Mouse (Mus musculus) embryonic facial prominence, embryonic 10.5 days (tissue): ENCODE data around the gene Gucy2g. TPM values are rescaled to one million over a fixed set of nuclear protein-coding genes. Genes with fewer than 3 reads are reported as not detected.
"Not testable (repeated sequence)": the region's sequence is repeated elsewhere in the genome, so short reads cannot be mapped to it uniquely, and the experiment has no call there.

ENCODE experiments used
- DNase-seq: peaks from one replicate; pipeline ENCODE4 v3.0.0-alpha.2; 2017; ENCODE audit warnings: low spot score
- H3K27ac ChIP-seq: fragments of 300-500 bp; sonication (generic); replicated peaks from 2 replicates; pipeline ENCODE4 v1.5.1; 2016; ENCODE audit warnings: mild to moderate bottlenecking
- H3K27me3 ChIP-seq: fragments of 300-500 bp; sonication (generic); replicated peaks from 2 replicates; pipeline ENCODE4 v1.6.1; 2016; ENCODE audit warnings: low read depth, mild to moderate bottlenecking; ENCODE audit not compliant: poor library complexity, severe bottlenecking
- H3K36me3 ChIP-seq: fragments of 300-500 bp; sonication (generic); replicated peaks from 2 replicates; pipeline ENCODE4 v1.6.1; 2016; ENCODE audit warnings: mild to moderate bottlenecking, moderate library complexity
- H3K4me1 ChIP-seq: fragments of 300-500 bp; sonication (generic); 2 replicates; pipeline ENCODE4 v1.6.1; 2016
- H3K4me3 ChIP-seq: fragments of 300-500 bp; sonication (generic); 2 replicates; pipeline ENCODE4 v1.5.1; 2016; ENCODE audit warnings: mild to moderate bottlenecking, moderate library complexity
- H3K9me3 ChIP-seq: fragments of 300-500 bp; sonication (generic); 2 replicates; pipeline ENCODE4 v1.6.1; 2016; ENCODE audit warnings: mild to moderate bottlenecking
- WGBS: fragments of 180-500 bp; shearing (Covaris S2); methylation state at CpG from one replicate; pipeline ENCODE4 v1.1.7; 2016; 5-methylcytosine and 5-hydroxymethylcytosine counted together
- polyA plus RNA-seq: library from polyadenylated mRNA; unstranded; fragments of >200 nt; fragmentation: Nextera tagmentation; extraction: Ambion mirVana; gene quantifications from 2 replicates; pipeline ENCODE4 v1.2.1, GENCODE M21; 2016

Gene Gucy2g
- polyA plus RNA-seq, 1 experiment from 2014 or later: not detected

GRCm38 (mm10) chr19:55167741-55168140 lies 73.3 kb downstream of the Gucy2g start:
- Histone ChIP-seq H3K27ac (no peak overlapping the region), H3K27me3 (no peaks in the 10 kb centered on the region), H3K9me3 (peaks cover 16% of the 10 kb centered on the region; the same call in 1 of the 2 replicates), H3K4me1 (no peaks in the 10 kb centered on the region), H3K4me3 (no peak overlapping the region), H3K36me3 (no peaks in the 10 kb centered on the region)
- no peak for DNase-seq
- WGBS: 72% methylated on average over 2 of the region's 2 CpGs

DNA sequence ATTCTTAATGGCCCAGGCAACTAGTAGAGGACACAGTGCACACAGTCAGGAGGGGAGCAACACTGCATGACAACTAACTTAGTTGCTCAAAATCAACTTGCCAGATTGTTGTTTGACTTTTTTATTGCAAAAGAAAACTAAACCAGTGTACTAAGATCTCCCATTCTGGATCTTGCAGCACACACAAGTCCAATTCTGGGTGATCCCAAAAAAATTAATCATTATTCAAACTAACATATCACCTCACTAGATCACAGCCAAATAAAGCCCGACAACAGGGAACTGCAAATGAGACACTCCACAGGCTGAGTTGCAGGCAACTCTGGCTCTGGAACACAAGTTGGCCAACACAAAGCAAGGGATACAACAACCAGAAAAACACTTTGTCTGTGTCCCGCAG lies 74.3 kb downstream of the Gucy2g start:
- Histone ChIP-seq H3K4me1 (no peaks in the 10 kb centered on the region), H3K27me3 (no peaks in the 10 kb centered on the region), H3K36me3 (no peaks in the 10 kb centered on the region), H3K9me3 (peaks cover 16% of the 10 kb centered on the region; the same call in 1 of the 2 replicates), H3K4me3 (no peak overlapping the region), H3K27ac (no peak overlapping the region)
- no peak for DNase-seq
- WGBS: 88% methylated on average over 2 of the region's 2 CpGs

DNA sequence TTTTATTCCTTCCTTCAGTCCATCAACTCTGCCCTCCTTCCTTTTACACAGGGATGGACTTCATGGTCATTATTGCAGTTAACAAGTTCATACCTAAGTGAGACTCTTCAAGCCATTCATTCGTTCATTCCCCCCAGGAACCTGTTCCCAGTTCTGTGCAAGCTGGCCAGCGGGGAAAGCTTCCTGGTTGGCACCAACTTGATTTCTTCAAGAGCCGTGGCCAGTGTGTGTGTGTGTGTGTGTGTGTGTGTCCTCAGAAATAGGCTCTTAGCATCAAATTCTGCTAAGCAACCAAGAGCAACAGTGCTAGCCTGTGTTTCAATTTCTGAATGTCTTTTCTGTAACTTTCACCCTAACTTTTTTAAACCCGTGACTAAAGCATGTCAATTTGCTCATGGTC lies 75.1 kb downstream of the Gucy2g start:
- H3K27me3 ChIP-seq: no peaks in the 10 kb centered on the region
- WGBS: 85% methylated on average over 4 of the region's 4 CpGs
- no peak overlapping the region for H3K27ac ChIP-seq

GRCm38 (mm10) chr19:55165183-55165865 lies 75.7 kb downstream of the Gucy2g start:
- Histone ChIP-seq H3K27ac (no peak overlapping the region), H3K36me3 (no peaks in the 10 kb centered on the region), H3K9me3 (peaks cover 12% of the 10 kb centered on the region; the same call in 1 of the 2 replicates), H3K4me3 (no peak overlapping the region), H3K27me3 (no peaks in the 10 kb centered on the region), H3K4me1 (no peaks in the 10 kb centered on the region)
- DNase-seq: no peak
- WGBS: 72% methylated on average over 1 of the region's 1 CpGs

More for the DNA sequence above, 75.1 kb downstream of the Gucy2g start:
- DNase-seq: no peak
- no peak overlapping the region for H3K4me3 ChIP-seq
- H3K9me3 ChIP-seq: peaks cover 16% of the 10 kb centered on the region; the same call in 1 of the 2 replicates
- no peaks in the 10 kb centered on the region for H3K36me3 ChIP-seq
- H3K4me1 ChIP-seq: no peaks in the 10 kb centered on the region

DNA sequence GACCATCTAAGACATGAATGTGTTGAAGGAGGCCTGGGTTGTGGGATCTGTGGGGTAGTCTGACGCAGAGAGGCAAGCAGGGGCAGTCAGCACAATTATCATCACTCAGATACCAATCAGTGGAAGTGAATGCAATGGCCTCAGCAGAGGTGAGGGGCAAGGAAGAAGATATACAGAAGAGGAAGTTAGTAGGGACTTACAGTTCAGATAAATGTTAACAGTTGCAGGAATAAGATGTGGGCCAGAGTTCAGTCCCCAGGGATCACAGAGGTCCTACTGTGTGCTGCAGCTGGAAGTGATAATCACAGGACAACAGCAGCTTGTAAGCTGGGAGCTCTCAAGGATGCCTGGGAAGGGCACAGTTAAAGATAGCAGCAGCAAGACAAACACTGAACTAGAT lies 76.9 kb downstream of the Gucy2g start:
- Histone ChIP-seq H3K27me3 (no peaks in the 10 kb centered on the region), H3K36me3 (no peaks in the 10 kb centered on the region), H3K4me1 (no peaks in the 10 kb centered on the region), H3K9me3 (peaks cover 2% of the 10 kb centered on the region; the same call in 1 of the 2 replicates), H3K4me3 (no peak overlapping the region), H3K27ac (no peak overlapping the region)
- no peak for DNase-seq
- WGBS: 72% methylated on average over 1 of the region's 1 CpGs

DNA sequence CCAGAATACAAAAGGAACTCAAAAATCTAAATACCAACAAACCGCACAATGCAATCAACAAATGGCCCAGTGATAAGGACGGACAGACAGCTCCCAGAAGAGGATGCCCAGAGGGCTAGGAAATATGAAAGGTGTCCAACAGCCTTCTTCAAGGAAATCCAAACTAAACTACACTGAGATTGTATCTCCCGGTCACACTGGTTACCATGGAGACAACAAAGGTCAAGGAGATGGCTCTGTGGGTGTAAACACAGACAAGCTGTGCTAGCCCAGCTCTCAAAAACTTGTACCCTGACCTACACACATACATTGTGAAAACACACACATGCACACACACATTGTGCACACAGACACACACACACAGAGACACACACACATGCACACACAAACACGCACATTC lies 78.8 kb downstream of the Gucy2g start:
- no peaks in the 10 kb centered on the region for H3K36me3 ChIP-seq
- no peak overlapping the region for H3K4me3 ChIP-seq
- WGBS: 77% methylated on average over 4 of the region's 4 CpGs
- H3K27ac ChIP-seq: no peak overlapping the region
- DNase-seq: no peak
- H3K4me1 ChIP-seq: 0 out of 2 replicates have a peak, but pooled peaks cover 2% of the 10 kb centered on the region
- no peaks in the 10 kb centered on the region for H3K9me3 ChIP-seq
- H3K27me3 ChIP-seq: no peaks in the 10 kb centered on the region

- 83% methylated on average over 6 of the region's 6 CpGs for WGBS
- Histone ChIP-seq H3K27ac (no peak overlapping the region), H3K4me3 (no peak overlapping the region), H3K27me3 (no peaks in the 10 kb centered on the region), H3K4me1 (0 out of 2 replicates have a peak, but pooled peaks cover 2% of the 10 kb centered on the region), H3K9me3 (no peaks in the 10 kb centered on the region), H3K36me3 (no peaks in the 10 kb centered on the region)
- DNase-seq: no peak
These were observed 81.2 kb downstream of the Gucy2g start for GRCm38 (mm10) chr19:55159826-55160225.

GRCm38 (mm10) chr19:55158606-55159005 lies 82.4 kb downstream of the Gucy2g start:
- DNase-seq: no peak
- 0 out of 2 replicates have a peak, but pooled peaks cover 2% of the 10 kb centered on the region for H3K4me1 ChIP-seq

GRCm38 (mm10) chr19:55157029-55157428 lies 84.0 kb downstream of the Gucy2g start:
- Histone ChIP-seq H3K4me1 (0 out of 2 replicates have a peak, but pooled peaks cover 2% of the 10 kb centered on the region), H3K9me3 (no peaks in the 10 kb centered on the region), H3K27ac (no peak overlapping the region), H3K27me3 (no peaks in the 10 kb centered on the region), H3K36me3 (no peaks in the 10 kb centered on the region), H3K4me3 (no peak overlapping the region)
- WGBS: 83% methylated on average over 7 of the region's 7 CpGs
- no peak for DNase-seq

More at GRCm38 (mm10) chr19:55158606-55159005, 82.4 kb downstream of the Gucy2g start:
- 61% methylated on average over 8 of the region's 8 CpGs for WGBS
- Histone ChIP-seq H3K36me3 (no peaks in the 10 kb centered on the region), H3K4me3 (no peak overlapping the region), H3K27ac (no peak overlapping the region; the same call in 1 of the 2 replicates), H3K9me3 (no peaks in the 10 kb centered on the region), H3K27me3 (no peaks in the 10 kb centered on the region)

GRCm38 (mm10) chr19:55152983-55153382 lies 88.1 kb downstream of the Gucy2g start:
- 90% methylated on average over 6 of the region's 6 CpGs for WGBS

GRCm38 (mm10) chr19:55152274-55152673 lies 88.8 kb downstream of the Gucy2g start:
- H3K4me1 ChIP-seq: peaks cover 22% of the 10 kb centered on the region
- not testable (repeated sequence) for DNase-seq, H3K36me3 ChIP-seq, H3K9me3 ChIP-seq, H3K4me3 ChIP-seq, H3K27me3 ChIP-seq, H3K27ac ChIP-seq
- 81% methylated on average over 6 of the region's 6 CpGs for WGBS

More at GRCm38 (mm10) chr19:55152983-55153382, 88.1 kb downstream of the Gucy2g start:
- Histone ChIP-seq H3K9me3 (0 out of 2 replicates have a peak, but pooled peaks cover 6% of the 10 kb centered on the region), H3K4me3 (no peak overlapping the region), H3K36me3 (no peaks in the 10 kb centered on the region), H3K27me3 (no peaks in the 10 kb centered on the region), H3K4me1 (peaks cover 16% of the 10 kb centered on the region), H3K27ac (no peak overlapping the region)
- no peak for DNase-seq

GRCm38 (mm10) chr19:55149646-55150045 lies 91.4 kb downstream of the Gucy2g start:
- peak; percentile 74 for DNase-seq
- WGBS: 45% methylated on average over 6 of the region's 6 CpGs
- Histone ChIP-seq H3K9me3 (0 out of 2 replicates have a peak, but pooled peaks cover 6% of the 10 kb centered on the region), H3K4me3 (no peak overlapping the region), H3K27ac (0 out of 2 replicates have a peak overlapping the region, but pooled peaks have one; percentile 45), H3K4me1 (peaks cover 32% of the 10 kb centered on the region), H3K36me3 (no peaks in the 10 kb centered on the region), H3K27me3 (no peaks in the 10 kb centered on the region)

DNA sequence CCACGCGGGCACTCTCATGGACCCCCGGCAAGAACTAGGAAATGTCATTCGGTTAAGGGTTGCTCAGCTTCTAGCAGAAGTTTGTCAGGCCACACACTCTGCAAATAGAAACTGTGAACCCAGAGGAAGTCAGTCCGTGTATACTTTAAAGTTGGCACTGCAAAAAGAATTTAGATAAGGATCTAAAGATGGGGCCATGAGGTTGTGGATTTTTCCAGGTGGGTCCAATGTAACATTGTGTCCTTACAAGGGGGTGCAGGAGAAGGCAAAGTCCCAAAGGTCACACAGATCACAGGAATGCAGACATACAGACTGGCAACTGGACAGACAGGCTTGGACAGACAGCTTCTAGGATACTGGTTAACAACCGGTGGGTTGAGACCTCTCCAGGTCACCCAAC lies 92.9 kb downstream of the Gucy2g start:
- Histone ChIP-seq H3K27ac (no peak overlapping the region), H3K4me1 (peaks cover 47% of the 10 kb centered on the region), H3K4me3 (no peak overlapping the region), H3K9me3 (0 out of 2 replicates have a peak, but pooled peaks cover 6% of the 10 kb centered on the region), H3K36me3 (no peaks in the 10 kb centered on the region), H3K27me3 (no peaks in the 10 kb centered on the region)
- DNase-seq: no peak
- 82% methylated on average over 6 of the region's 6 CpGs for WGBS
